Mouse (Mus musculus) ovary, postnatal 10 days (tissue): Measurements from ENCODE around the gene Vmn1r232.

Experiments
- DNase-seq: peaks from one replicate; pipeline ENCODE4 v3.0.0; 2022; ENCODE audit warnings: low spot score

Vmn1r232 gene

GRCm38 (mm10) chr17:20919614-20920013 lies at the start of gene Vmn1r232:
TSS of gene Vmn1r232 (minus strand) at chr17:20919714.
- DNase-seq = no peak

DNA sequence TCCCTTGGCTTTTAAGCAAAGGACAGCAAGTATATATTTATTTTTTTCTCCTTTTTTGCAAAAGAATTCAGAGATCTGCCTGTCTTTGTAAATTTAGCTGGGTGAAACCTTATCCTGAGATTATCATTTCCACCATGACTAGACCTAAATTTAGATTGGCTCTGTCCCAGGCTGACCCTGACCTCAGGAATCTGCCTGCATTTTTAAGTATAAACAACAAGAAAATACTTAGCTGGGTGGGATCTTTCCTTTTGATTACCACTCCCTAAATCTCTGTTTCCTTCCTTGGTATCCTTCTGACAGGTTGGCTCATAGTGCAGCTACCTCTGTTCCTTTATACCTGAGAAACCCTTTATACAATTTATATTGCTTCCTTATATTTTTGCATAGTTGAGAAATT lies 47.2 kb upstream of the Vmn1r232 start:
- no peak for DNase-seq

DNA sequence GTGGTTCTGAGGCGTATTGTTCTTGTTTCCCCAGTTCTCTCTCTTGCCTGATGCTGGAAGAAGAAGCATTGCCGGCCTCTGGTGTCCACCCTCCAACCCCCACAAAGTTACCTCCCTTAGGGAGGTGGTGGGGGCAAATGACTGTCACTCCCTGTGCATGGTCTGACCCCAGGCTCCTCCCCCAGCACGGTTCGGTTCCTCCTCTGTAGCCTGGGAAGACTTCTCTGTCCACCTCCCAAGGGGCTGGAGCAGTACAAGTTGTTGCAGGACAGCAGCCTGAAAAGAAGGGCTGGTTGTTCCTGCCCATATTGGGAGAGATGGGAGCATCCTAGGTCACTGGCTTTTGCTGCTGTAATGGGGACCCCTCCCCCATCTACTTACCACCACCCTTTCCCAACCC lies 45.9 kb upstream of the Vmn1r232 start:
- no peak for DNase-seq

GRCm38 (mm10) chr17:20960386-20960785 lies 40.9 kb upstream of the Vmn1r232 start:
- DNase-seq = no peak

DNA sequence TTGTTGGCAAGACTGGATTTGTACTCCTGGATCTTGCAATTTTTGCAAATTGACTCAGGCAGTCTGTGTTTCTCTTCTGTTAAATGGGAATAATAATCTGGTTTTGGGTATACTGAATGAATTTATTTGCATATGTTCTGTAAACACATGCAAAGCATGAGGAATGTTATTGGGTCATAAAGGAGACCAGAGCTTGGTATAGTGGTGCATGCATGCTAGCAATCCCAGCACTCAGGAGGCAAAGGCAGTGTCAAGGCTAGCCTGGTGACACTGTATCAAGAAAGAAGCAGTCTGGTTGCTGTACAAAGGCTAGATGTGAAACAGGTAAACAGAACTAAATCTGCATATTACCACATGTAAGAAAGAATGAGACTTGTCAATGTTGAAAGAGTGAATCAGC lies 27.1 kb upstream of the Vmn1r232 start:
- no peak for DNase-seq

GRCm38 (mm10) chr17:20946026-20946565 lies 26.6 kb upstream of the Vmn1r232 start:
- DNase-seq = no peak

- DNase-seq = peak; percentile 99
These were observed 25.7 kb upstream of the Vmn1r232 start, which contains the start of gene Ppp2r1a for GRCm38 (mm10) chr17:20944985-20945891. TSS of gene Ppp2r1a (plus strand) at chr17:20945311.

GRCm38 (mm10) chr17:20944226-20944625 lies 24.7 kb upstream of the Vmn1r232 start:
- no peak for DNase-seq

DNA sequence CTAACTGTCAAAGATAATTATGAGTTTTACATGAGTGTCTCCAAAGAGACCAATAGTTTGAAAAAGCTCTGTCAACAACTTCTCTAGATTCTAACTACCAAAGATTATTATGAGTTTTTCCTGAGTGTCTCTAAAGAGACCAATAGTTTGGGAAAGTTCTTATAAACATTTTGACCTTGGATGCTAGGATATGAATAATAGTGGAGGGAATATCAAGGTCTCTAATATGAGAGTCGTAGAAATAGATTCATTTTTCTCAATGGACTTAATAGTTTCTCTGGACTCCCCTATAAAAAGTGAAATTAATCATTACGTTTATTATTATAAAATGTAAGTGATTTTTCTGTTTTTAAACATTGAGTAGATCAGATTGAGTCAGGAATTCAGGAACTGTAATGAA lies 14.5 kb downstream of the Vmn1r232 start, which contains the start of gene Vmn1r231:
Vmn1r231 (minus strand) TSS at position 101 of the 400 bp plus-strand sequence.
- DNase-seq = no peak
